Mouse (Mus musculus): ENCODE results near the gene Mucl3.

Gene Mucl3

GRCm38 (mm10) chr17:35635699-35636111 lies 7.8 kb downstream of the Mucl3 start:
- in situ Hi-C loops (cut with MboI, MseI), result loop anchor here (5.0 kb wide), 1 partner anchor 87 kb away; no protein-coding TSS in a partner anchor

- in situ Hi-C loops (cut with MboI, MseI), result loop anchor here (5.0 kb wide), 1 partner anchor 87 kb away; no protein-coding TSS in a partner anchor
These were observed 8.3 kb downstream of the Mucl3 start for GRCm38 (mm10) chr17:35635202-35635601.

GRCm38 (mm10) chr17:35633992-35634391 lies 9.5 kb downstream of the Mucl3 start:
- in situ Hi-C loops (cut with MboI, MseI), result no loop called here

- in situ Hi-C loops (cut with MboI, MseI), result no loop called here
These were observed 17.0 kb downstream of the Mucl3 start, which contains the start of gene Gm9573 for GRCm38 (mm10) chr17:35626537-35626936. Gene Gm9573, minus strand, starts transcription at chr17:35626637.

GRCm38 (mm10) chr17:35617127-35617526 lies 26.4 kb downstream of the Mucl3 start:
- in situ Hi-C loops (cut with MboI, MseI), result loop anchor here (5.0 kb wide), 1 partner anchor 80 kb away; no protein-coding TSS in a partner anchor

GRCm38 (mm10) chr17:35601736-35602354 lies 41.6 kb downstream of the Mucl3 start:
- in situ Hi-C loops (cut with MboI, MseI), result no loop called here

GRCm38 (mm10) chr17:35601249-35601648 lies 42.2 kb downstream of the Mucl3 start, which contains the start of gene Sfta2:
Gene Sfta2, plus strand, starts transcription at chr17:35601549.
- in situ Hi-C loops (cut with MboI, MseI), result no loop called here

- in situ Hi-C loops (cut with MboI, MseI), result no loop called here
These were observed 46.1 kb downstream of the Mucl3 start for GRCm38 (mm10) chr17:35597399-35597798.

GRCm38 (mm10) chr17:35594456-35594855 lies 49.0 kb downstream of the Mucl3 start:
- in situ Hi-C loops (cut with MboI, MseI), result no loop called here

- in situ Hi-C loops (cut with MboI, MseI), result no loop called here
These were observed 49.7 kb downstream of the Mucl3 start for GRCm38 (mm10) chr17:35593786-35594185.

GRCm38 (mm10) chr17:35592131-35592530 lies 51.4 kb downstream of the Mucl3 start:
- in situ Hi-C loops (cut with MboI, MseI), result no loop called here

- in situ Hi-C loops (cut with MboI, MseI), result no loop called here
These were observed 51.8 kb downstream of the Mucl3 start for GRCm38 (mm10) chr17:35591731-35592130.

- in situ Hi-C loops (cut with MboI, MseI), result no loop called here
These were observed 52.3 kb downstream of the Mucl3 start for GRCm38 (mm10) chr17:35591219-35591578.

- in situ Hi-C loops (cut with MboI, MseI), result no loop called here
These were observed 52.9 kb downstream of the Mucl3 start for GRCm38 (mm10) chr17:35590410-35591218.

- in situ Hi-C loops (cut with MboI, MseI), result no loop called here
These were observed 55.1 kb downstream of the Mucl3 start for GRCm38 (mm10) chr17:35588387-35588786.

GRCm38 (mm10) chr17:35587291-35587690 lies 56.2 kb downstream of the Mucl3 start:
- in situ Hi-C loops (cut with MboI, MseI), result no loop called here

Data from regulatory T cell (primary cell).